Mouse (Mus musculus) testis, adult 2 months (tissue): ENCODE data around the gene Tma7. TPM values are rescaled to one million over a fixed set of nuclear protein-coding genes. Genes with fewer than 3 reads are reported as not detected.
A peak's percentile ranks its signal among the peaks of the same experiment; 100 is the strongest.

Source experiments
- H3K27ac ChIP-seq: fragments of 200-500 bp; 2 replicates; pipeline ENCODE4 v1.5.1; 2012; ENCODE audit warnings: low read depth, low read length; ENCODE audit not compliant: control insufficient read depth, insufficient read depth
- H3K27me3 ChIP-seq: fragments of 200-500 bp; 2 replicates; pipeline ENCODE4 v1.6.1; 2012; ENCODE audit warnings: mild to moderate bottlenecking, low read length, moderate library complexity; ENCODE audit not compliant: control insufficient read depth, insufficient read depth
- H3K36me3 ChIP-seq: fragments of 200-500 bp; 2 replicates; pipeline ENCODE4 v1.6.1; 2012; ENCODE audit warnings: mild to moderate bottlenecking, low read length; ENCODE audit not compliant: control insufficient read depth, insufficient read depth
- H3K4me1 ChIP-seq: fragments of 200-500 bp; 2 replicates; pipeline ENCODE4 v1.6.1; 2012; ENCODE audit warnings: low read length; ENCODE audit not compliant: control insufficient read depth, insufficient read depth
- H3K4me3 ChIP-seq: fragments of 200-500 bp; 2 replicates; pipeline ENCODE4 v1.5.1; 2012; ENCODE audit warnings: low read depth, mild to moderate bottlenecking, low read length, moderate library complexity, mixed read lengths; ENCODE audit not compliant: control insufficient read depth
- CTCF ChIP-seq: fragments of 200-500 bp; IDR thresholded peaks from 2 replicates; pipeline ENCODE4 v1.5.1; 2012; ENCODE audit warnings: low read depth, mild to moderate bottlenecking, inconsistent platforms, low read length, moderate library complexity; ENCODE audit not compliant: control insufficient read depth, insufficient read depth, insufficient replicate concordance
- POLR2A ChIP-seq: fragments of 200-500 bp; IDR thresholded peaks from 2 replicates; pipeline ENCODE4 v1.6.1; 2012; ENCODE audit warnings: low read depth, mild to moderate bottlenecking, inconsistent platforms, low read length, moderate library complexity; ENCODE audit not compliant: control insufficient read depth
- polyA plus RNA-seq: library from polyadenylated mRNA; depleted of rRNA; stranded (reverse); fragments of >200 nt; gene quantifications from 2 replicates; pipeline ENCODE4 v1.2.3, GENCODE M21; 2012

Gene Tma7
- polyA plus RNA-seq, 1 experiment = 120 TPM

DNA sequence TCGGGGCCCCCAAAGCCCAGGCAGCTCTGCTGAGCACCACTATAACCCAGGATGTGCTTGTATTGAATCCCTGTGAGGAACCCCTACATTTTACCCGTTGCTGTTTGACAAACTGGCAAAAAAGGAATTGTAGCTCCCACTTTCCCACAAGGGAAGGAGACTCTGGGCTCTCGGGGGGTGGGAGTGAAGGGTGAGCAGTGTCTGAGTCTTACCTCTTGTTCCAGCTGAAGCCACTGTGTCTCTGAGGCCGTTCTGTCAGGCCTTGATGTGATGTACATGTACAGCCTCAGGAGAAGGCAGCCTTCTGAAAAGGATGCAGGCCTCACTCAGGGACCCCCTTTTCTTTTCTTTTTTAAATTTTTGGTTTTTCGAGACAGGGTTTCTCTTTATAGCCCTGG lies 21.5 kb downstream of the Tma7 start:
- H3K4me3 ChIP-seq = no peak overlapping the region
- TF ChIP-seq CTCF = no peak
- no peak for TF ChIP-seq POLR2A
- H3K36me3 ChIP-seq = no peaks in the 10 kb centered on the region
- H3K4me1 ChIP-seq = no peaks in the 10 kb centered on the region
- no peak overlapping the region for H3K27ac ChIP-seq
- H3K27me3 ChIP-seq = no peaks in the 10 kb centered on the region

DNA sequence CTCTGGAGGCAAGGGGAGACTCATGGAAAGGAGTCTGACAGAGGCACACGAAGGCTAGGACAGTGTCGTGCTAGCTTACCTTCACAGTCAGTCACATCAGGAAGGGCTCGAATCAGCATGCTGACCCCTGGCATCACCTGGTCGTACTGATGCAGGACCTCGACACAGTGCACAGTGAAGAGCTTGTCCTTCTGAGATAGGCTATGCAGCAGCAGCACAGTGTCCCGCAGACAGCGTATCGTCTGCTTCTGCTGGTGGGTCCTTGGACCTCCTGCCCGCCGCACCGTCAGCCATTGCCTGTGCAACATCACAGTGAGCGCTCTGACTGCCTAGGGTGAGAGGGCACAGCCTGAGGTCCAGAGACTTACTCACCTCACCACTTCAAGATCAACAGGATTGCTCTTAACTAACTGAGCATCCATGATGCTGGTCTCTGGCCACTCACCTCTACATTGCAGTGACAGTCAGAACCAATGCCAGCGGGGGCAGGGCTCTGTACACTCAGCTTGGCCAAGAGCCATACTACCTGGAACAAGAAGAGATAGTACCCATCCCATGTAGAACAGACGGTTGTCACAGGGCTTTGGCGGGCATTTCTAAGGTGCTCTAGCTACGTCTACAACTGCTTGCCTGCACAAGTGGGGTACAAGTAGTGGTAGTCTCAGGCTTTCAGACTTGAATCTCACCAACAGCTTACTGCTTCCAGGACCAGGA lies 22.0 kb downstream of the Tma7 start:
- TF ChIP-seq POLR2A (no peak), CTCF (no peak)
- Histone ChIP-seq H3K27ac (no peak overlapping the region), H3K4me1 (no peaks in the 10 kb centered on the region), H3K27me3 (no peaks in the 10 kb centered on the region), H3K36me3 (no peaks in the 10 kb centered on the region), H3K4me3 (no peak overlapping the region)

DNA sequence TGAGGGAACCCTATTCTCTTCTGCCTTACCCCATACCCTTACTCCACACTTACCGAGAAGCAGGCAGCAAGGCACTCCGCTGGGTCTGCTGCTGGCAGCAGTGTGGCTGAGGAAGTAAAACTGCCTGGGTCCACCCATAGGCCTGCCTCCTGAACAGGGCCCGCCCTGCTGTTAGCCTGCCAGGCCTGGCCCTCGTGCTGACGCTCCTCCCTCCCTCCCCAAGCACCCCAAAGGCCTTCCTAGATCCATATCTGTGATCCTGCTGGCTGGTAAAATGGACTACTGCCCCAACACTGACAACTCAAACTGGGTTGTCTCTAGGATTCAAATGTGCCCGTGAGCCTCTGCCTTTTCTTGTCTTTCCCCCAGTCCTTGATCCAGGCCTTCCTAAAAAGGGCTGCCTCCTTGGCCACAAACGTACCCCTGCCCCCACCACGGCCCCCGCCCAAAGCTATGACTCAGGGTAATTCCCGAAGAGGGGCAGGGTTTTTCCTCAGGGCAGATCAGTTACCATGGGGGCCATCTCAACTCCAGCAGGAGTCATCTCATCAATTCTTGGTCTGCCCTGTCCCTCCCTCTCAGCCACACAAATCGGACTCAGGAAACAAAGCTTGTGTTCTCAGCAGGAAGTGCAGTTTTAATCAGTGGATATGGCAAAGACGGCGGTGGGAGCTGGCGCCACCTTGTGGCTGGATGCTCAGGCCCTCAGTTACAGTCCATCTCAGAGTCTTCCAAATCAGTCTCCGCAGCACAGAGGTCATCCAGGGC lies 23.1 kb downstream of the Tma7 start, which contains the start of gene Trex1:
Gene Trex1 (minus strand): TSS at position 599 of the 768 bp plus-strand sequence.
- peak within 1 kb of the TSS; percentile 25 for H3K4me3 ChIP-seq

DNA sequence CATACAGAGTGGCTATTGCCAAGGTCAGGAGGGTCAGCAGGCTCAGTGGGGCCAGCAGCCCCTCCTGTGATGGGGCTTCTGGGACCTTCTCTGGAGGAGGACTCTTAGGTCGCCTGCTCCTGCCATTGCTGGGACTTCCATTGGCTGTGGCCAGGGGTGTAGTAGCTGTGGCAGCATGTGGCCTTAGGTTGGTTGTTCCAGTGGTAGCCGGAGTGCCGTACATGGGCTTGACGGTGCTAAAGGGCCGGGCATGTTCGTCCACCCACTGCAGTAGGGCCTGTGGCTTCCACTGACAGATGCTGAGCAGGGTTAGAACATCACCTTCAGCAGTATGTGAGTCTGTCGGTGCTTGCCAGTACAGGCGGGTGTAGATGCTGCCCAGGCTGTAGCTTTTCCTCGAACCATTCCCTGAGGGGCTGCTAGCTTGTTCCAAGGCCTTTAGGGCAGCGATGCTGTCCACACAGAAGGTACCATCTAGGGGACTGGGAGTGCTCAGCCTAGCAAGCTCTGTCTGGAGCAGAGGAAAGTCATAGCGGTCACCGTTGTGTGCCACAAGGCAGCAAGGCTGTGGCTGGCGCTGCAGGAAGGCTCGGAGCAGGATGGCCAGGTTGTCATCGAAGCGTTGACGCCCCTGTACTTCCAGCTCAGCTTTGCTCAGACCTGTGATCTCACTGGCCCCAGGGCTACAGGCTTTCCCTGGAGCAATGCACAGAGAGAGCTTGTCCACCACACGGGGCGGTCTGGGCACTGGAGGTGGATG lies 24.2 kb downstream of the Tma7 start:
- H3K4me1 ChIP-seq = no peaks in the 10 kb centered on the region
- H3K36me3 ChIP-seq = no peaks in the 10 kb centered on the region
- TF ChIP-seq CTCF = no peak
- no peak for TF ChIP-seq POLR2A
- H3K27me3 ChIP-seq = no peaks in the 10 kb centered on the region
- no peak overlapping the region for H3K27ac ChIP-seq
- H3K4me3 ChIP-seq = no peak overlapping the region

More for the DNA sequence above, 23.1 kb downstream of the Tma7 start, which contains the start of gene Trex1:
- TF ChIP-seq CTCF = peak; percentile 82
- TF ChIP-seq POLR2A = peak; percentile 70
- no peaks in the 10 kb centered on the region for H3K4me1 ChIP-seq
- H3K27me3 ChIP-seq = no peaks in the 10 kb centered on the region
- no peaks in the 10 kb centered on the region for H3K36me3 ChIP-seq
- H3K27ac ChIP-seq = peak within 1 kb of the TSS; percentile 16; the same call in 1 of the 2 replicates

DNA sequence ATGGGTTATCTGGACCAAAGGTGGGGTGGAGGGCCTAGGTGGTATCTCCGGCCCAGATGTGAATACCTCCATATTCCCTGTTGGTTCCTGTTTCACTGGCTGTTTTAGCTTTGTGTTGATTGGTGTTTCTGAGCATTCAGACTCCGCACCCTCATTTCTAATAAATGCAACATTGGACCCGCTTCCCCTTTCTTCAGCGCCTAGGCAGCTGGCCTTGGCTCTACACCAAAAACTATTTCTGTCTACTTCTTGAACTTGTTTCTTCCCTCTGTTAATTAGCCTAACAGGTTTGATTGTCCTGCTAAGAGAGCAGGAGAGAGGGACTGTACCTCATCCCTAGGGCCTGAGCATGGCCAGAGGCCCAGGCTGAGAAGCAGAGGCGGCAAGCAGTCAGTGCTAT lies 24.8 kb downstream of the Tma7 start:
- Histone ChIP-seq H3K36me3 (no peaks in the 10 kb centered on the region), H3K4me1 (no peaks in the 10 kb centered on the region), H3K4me3 (no peak overlapping the region), H3K27me3 (no peaks in the 10 kb centered on the region), H3K27ac (no peak overlapping the region)
- TF ChIP-seq CTCF = no peak
- no peak for TF ChIP-seq POLR2A

DNA sequence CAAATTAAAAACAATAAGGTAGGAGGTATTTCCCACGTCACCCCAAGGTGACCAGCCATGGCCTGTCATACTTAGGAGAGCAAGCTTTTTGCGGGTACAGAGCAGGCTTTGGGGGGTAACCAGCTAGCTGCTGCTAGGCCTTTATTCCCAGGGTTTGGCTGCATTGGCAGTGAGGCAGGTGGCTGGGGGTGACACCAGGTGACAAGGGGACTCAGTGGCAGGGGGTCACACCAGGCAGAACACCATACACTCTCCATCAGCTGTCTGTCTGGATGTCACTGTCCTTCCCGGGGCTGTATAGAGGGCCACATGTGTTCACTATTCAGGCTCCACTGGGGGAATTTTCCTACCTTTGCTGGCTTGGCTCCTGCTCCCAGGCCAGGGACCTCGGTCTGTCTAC lies 25.5 kb downstream of the Tma7 start:
- no peak for TF ChIP-seq CTCF
- TF ChIP-seq POLR2A = no peak

More for the DNA sequence above, 25.5 kb downstream of the Tma7 start:
- Histone ChIP-seq H3K4me3 (no peak overlapping the region), H3K27ac (no peak overlapping the region), H3K36me3 (no peaks in the 10 kb centered on the region), H3K4me1 (no peaks in the 10 kb centered on the region), H3K27me3 (no peaks in the 10 kb centered on the region)
